Mouse (Mus musculus) cerebellum, adult 2 months (tissue): ENCODE measurements at regions not wholly inside any gene's neighbourhood (a gene's known extent, or its start where the extent isn't known, plus 50 kb on each side); places are given as distances from the start of the nearest gene placed in this dataset.

Experiments used
- CTCF ChIP-seq: fragments of 200-500 bp; IDR thresholded peaks from 2 replicates; pipeline ENCODE4 v1.5.1; 2011; ENCODE audit warnings: low read depth, mild to moderate bottlenecking, control low read depth, low read length, moderate library complexity, borderline replicate concordance; ENCODE audit not compliant: insufficient read depth
- POLR2A ChIP-seq: fragments of 200-500 bp; IDR thresholded peaks from 2 replicates; pipeline ENCODE4 v1.6.1; 2011; ENCODE audit warnings: low read length, control low read depth, borderline replicate concordance; ENCODE audit not compliant: insufficient read depth

DNA sequence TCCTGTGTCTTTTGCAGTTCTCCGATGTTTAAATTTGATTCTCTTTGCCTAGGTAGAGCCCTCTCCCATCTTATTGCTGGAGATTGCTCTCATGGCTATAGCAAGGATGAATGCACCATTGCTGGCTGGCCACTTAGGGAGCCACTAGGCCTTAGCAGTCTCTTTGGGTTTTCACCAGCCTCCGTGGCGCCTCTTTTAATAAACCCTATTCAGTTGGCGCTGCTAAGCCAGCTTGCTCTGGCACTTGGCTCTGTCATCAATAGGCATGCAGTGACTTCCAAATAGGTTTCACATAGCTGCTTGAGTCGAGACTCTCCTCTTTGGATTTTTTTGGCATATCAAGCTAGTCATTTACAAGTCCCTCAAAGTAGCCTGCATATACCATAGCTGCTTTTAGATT is 178.1 kb upstream of the Tnc start:
- no peak for TF ChIP-seq CTCF
- no peak for TF ChIP-seq POLR2A
